Mouse (Mus musculus) hindbrain, embryonic 15.5 days (tissue): ENCODE results near the gene Pld2. TPM values are rescaled to one million over a fixed set of nuclear protein-coding genes. Genes with fewer than 3 reads are reported as not detected.

Experiments used
- ATAC-seq: fragments of 200-750 bp; cut with Nextera tagmentation; 2 replicates; pipeline ENCODE4 v1.8.0; 2017; ENCODE audit warnings: low read depth, moderate number of reproducible peaks, moderate TSS enrichment; ENCODE audit not compliant: low FRiP score
- H3K27ac ChIP-seq: fragments of 300-500 bp; sonication (generic); replicated peaks from 2 replicates; pipeline ENCODE4 v1.5.1; 2015; ENCODE audit warnings: mild to moderate bottlenecking, inconsistent platforms
- H3K27me3 ChIP-seq: fragments of 300-500 bp; sonication (generic); 2 replicates; pipeline ENCODE4 v1.6.1; 2015; ENCODE audit warnings: control low read depth, inconsistent platforms
- H3K36me3 ChIP-seq: fragments of 300-500 bp; sonication (generic); 2 replicates; pipeline ENCODE4 v1.6.1; 2015; ENCODE audit warnings: control low read depth, inconsistent platforms
- H3K4me1 ChIP-seq: fragments of 300-500 bp; sonication (generic); replicated peaks from 2 replicates; pipeline ENCODE4 v1.6.1; 2015; ENCODE audit warnings: control low read depth, inconsistent platforms
- H3K4me2 ChIP-seq: fragments of 300-500 bp; sonication (generic); 2 replicates; pipeline ENCODE4 v1.6.1; 2015; ENCODE audit warnings: moderate library complexity, mild to moderate bottlenecking, inconsistent platforms
- H3K4me3 ChIP-seq: fragments of 300-500 bp; sonication (generic); 2 replicates; pipeline ENCODE4 v1.5.1; 2015; ENCODE audit warnings: mild to moderate bottlenecking, inconsistent platforms
- H3K9ac ChIP-seq: fragments of 300-500 bp; sonication (generic); 2 replicates; pipeline ENCODE4 v1.6.1; 2015; ENCODE audit warnings: inconsistent platforms
- H3K9me3 ChIP-seq: fragments of 300-500 bp; sonication (generic); 2 replicates; pipeline ENCODE4 v1.6.1; 2016; ENCODE audit warnings: control low read depth, inconsistent platforms
- WGBS: fragments of 180-500 bp; shearing (Covaris S2); methylation state at CpG from one replicate; pipeline ENCODE4 v1.1.7; 2015; 5-methylcytosine and 5-hydroxymethylcytosine counted together
- polyA plus RNA-seq: library from polyadenylated mRNA; unstranded; fragments of >200 nt; fragmentation: Nextera tagmentation; extraction: Ambion mirVana; gene quantifications from 2 replicates; pipeline ENCODE4 v1.2.1, GENCODE M21; 2015

The Pld2 gene
- polyA plus RNA-seq, 1 experiment from 2014 or later = 20.4 TPM

- ATAC-seq = no peak
- WGBS = 76% methylated on average over 3 of the region's 3 CpGs
- no peaks in the 10 kb centered on the region for H3K27me3 ChIP-seq
- H3K36me3 ChIP-seq = no peaks in the 10 kb centered on the region
- H3K9me3 ChIP-seq = no peaks in the 10 kb centered on the region
- no peak overlapping the region for H3K9ac ChIP-seq
- H3K27ac ChIP-seq = no peak overlapping the region
- H3K4me1 ChIP-seq = peaks cover 56% of the 10 kb centered on the region
- H3K4me3 ChIP-seq = no peak overlapping the region
- H3K4me2 ChIP-seq = no peak overlapping the region
Observed at GRCm38 (mm10) chr11:70582196-70582595, 42.3 kb downstream of the Pld2 start.

GRCm38 (mm10) chr11:70583022-70583714, 43.3 kb downstream of the Pld2 start:
- no peak overlapping the region for H3K4me3 ChIP-seq
- H3K9me3 ChIP-seq = no peaks in the 10 kb centered on the region
- H3K4me1 ChIP-seq = peaks cover 47% of the 10 kb centered on the region
- no peak overlapping the region; the same call in 1 of the 2 replicates for H3K27ac ChIP-seq
- H3K36me3 ChIP-seq = no peaks in the 10 kb centered on the region
- no peaks in the 10 kb centered on the region for H3K27me3 ChIP-seq
- 73% methylated on average over 6 of the region's 6 CpGs for WGBS
- H3K9ac ChIP-seq = no peak overlapping the region
- H3K4me2 ChIP-seq = no peak overlapping the region
- no peak for ATAC-seq

- peaks cover 41% of the 10 kb centered on the region for H3K4me1 ChIP-seq
Observed at GRCm38 (mm10) chr11:70583775-70584174, 43.9 kb downstream of the Pld2 start.

GRCm38 (mm10) chr11:70585457-70585856, 45.6 kb downstream of the Pld2 start:
- Histone ChIP-seq H3K27me3 (no peaks in the 10 kb centered on the region), H3K4me2 (no peak overlapping the region), H3K4me3 (no peak overlapping the region), H3K9me3 (no peaks in the 10 kb centered on the region), H3K27ac (peak overlapping the region; percentile 39; the same call in 1 of the 2 replicates), H3K36me3 (no peaks in the 10 kb centered on the region), H3K9ac (no peak overlapping the region), H3K4me1 (peaks cover 34% of the 10 kb centered on the region)
- WGBS = 32% methylated on average over 7 of the region's 7 CpGs
- ATAC-seq = peak; percentile 59; the same call in 1 of the 2 replicates

More at GRCm38 (mm10) chr11:70583775-70584174, 43.9 kb downstream of the Pld2 start:
- H3K27me3 ChIP-seq = no peaks in the 10 kb centered on the region
- 91% methylated on average over 7 of the region's 7 CpGs for WGBS
- H3K36me3 ChIP-seq = no peaks in the 10 kb centered on the region
- no peak overlapping the region for H3K4me2 ChIP-seq
- no peak for ATAC-seq
- no peak overlapping the region for H3K27ac ChIP-seq
- no peak overlapping the region for H3K9ac ChIP-seq
- no peaks in the 10 kb centered on the region for H3K9me3 ChIP-seq
- H3K4me3 ChIP-seq = no peak overlapping the region

- no peak overlapping the region for H3K4me3 ChIP-seq
- H3K9me3 ChIP-seq = no peaks in the 10 kb centered on the region
- H3K4me1 ChIP-seq = peaks cover 34% of the 10 kb centered on the region
- H3K27me3 ChIP-seq = no peaks in the 10 kb centered on the region
- whole genome bisulfite sequencing = 89% methylated on average over 3 of the region's 3 CpGs
- no peaks in the 10 kb centered on the region for H3K36me3 ChIP-seq
- no peak for ATAC-seq
- H3K27ac ChIP-seq = no peak overlapping the region
- no peak overlapping the region for H3K9ac ChIP-seq
- H3K4me2 ChIP-seq = no peak overlapping the region
Observed at GRCm38 (mm10) chr11:70586261-70586660, 46.4 kb downstream of the Pld2 start.

- Histone ChIP-seq H3K4me2 (no peak overlapping the region), H3K27ac (no peak overlapping the region), H3K36me3 (no peaks in the 10 kb centered on the region), H3K9ac (no peak overlapping the region), H3K4me1 (peaks cover 33% of the 10 kb centered on the region), H3K9me3 (no peaks in the 10 kb centered on the region), H3K4me3 (no peak overlapping the region), H3K27me3 (no peaks in the 10 kb centered on the region)
- no peak for ATAC-seq
- 80% methylated on average over 5 of the region's 5 CpGs for WGBS
Observed at GRCm38 (mm10) chr11:70586954-70587353, 47.1 kb downstream of the Pld2 start.

GRCm38 (mm10) chr11:70591733-70592132, 51.9 kb downstream of the Pld2 start:
- no peak overlapping the region for H3K4me2 ChIP-seq
- no peak for ATAC-seq
- no peaks in the 10 kb centered on the region for H3K36me3 ChIP-seq
- H3K9ac ChIP-seq = no peak overlapping the region
- H3K27me3 ChIP-seq = no peaks in the 10 kb centered on the region
- H3K27ac ChIP-seq = no peak overlapping the region
- no peak overlapping the region for H3K4me3 ChIP-seq
- WGBS = 75% methylated on average over 1 of the region's 1 CpGs
- H3K4me1 ChIP-seq = no peaks in the 10 kb centered on the region; the same call in 1 of the 2 replicates
- no peaks in the 10 kb centered on the region for H3K9me3 ChIP-seq

- Histone ChIP-seq H3K4me3 (no peak overlapping the region), H3K4me1 (no peaks in the 10 kb centered on the region; the same call in 1 of the 2 replicates), H3K4me2 (no peak overlapping the region), H3K9me3 (no peaks in the 10 kb centered on the region), H3K27ac (no peak overlapping the region), H3K9ac (no peak overlapping the region), H3K36me3 (peaks cover 10% of the 10 kb centered on the region; the same call in 1 of the 2 replicates), H3K27me3 (no peaks in the 10 kb centered on the region)
- WGBS = 84% methylated on average over 15 of the region's 15 CpGs
- ATAC-seq = no peak
Observed at GRCm38 (mm10) chr11:70594253-70594989, 54.6 kb downstream of the Pld2 start.

GRCm38 (mm10) chr11:70595638-70596037, 55.8 kb downstream of the Pld2 start:
- no peak overlapping the region for H3K4me3 ChIP-seq
- H3K27ac ChIP-seq = peak overlapping the region; percentile 5; the same call in 1 of the 2 replicates
- no peak overlapping the region for H3K9ac ChIP-seq
- H3K4me2 ChIP-seq = no peak overlapping the region
- 80% methylated on average over 2 of the region's 2 CpGs for WGBS
- H3K9me3 ChIP-seq = no peaks in the 10 kb centered on the region
- H3K4me1 ChIP-seq = no peaks in the 10 kb centered on the region; the same call in 1 of the 2 replicates
- H3K27me3 ChIP-seq = no peaks in the 10 kb centered on the region
- ATAC-seq = no peak
- peaks cover 15% of the 10 kb centered on the region for H3K36me3 ChIP-seq

- 39% methylated on average over 4 of the region's 4 CpGs for WGBS
- no peak overlapping the region for H3K4me3 ChIP-seq
- H3K27me3 ChIP-seq = no peaks in the 10 kb centered on the region
- peak overlapping the region; percentile 5 for H3K27ac ChIP-seq
- no peaks in the 10 kb centered on the region; the same call in 1 of the 2 replicates for H3K4me1 ChIP-seq
- H3K9me3 ChIP-seq = no peaks in the 10 kb centered on the region
- H3K4me2 ChIP-seq = no peak overlapping the region
- peaks cover 15% of the 10 kb centered on the region for H3K36me3 ChIP-seq
- no peak overlapping the region for H3K9ac ChIP-seq
- no peak for ATAC-seq
Observed at GRCm38 (mm10) chr11:70596094-70596493, 56.2 kb downstream of the Pld2 start.

GRCm38 (mm10) chr11:70597301-70597700, 57.4 kb downstream of the Pld2 start:
- Histone ChIP-seq H3K9me3 (no peaks in the 10 kb centered on the region), H3K36me3 (peaks cover 21% of the 10 kb centered on the region), H3K4me3 (no peak overlapping the region), H3K27ac (no peak overlapping the region), H3K9ac (no peak overlapping the region), H3K4me2 (no peak overlapping the region), H3K4me1 (no peaks in the 10 kb centered on the region; the same call in 1 of the 2 replicates), H3K27me3 (no peaks in the 10 kb centered on the region)
- 85% methylated on average over 6 of the region's 6 CpGs for WGBS
- ATAC-seq = no peak

GRCm38 (mm10) chr11:70598451-70598953, 58.6 kb downstream of the Pld2 start:
- Histone ChIP-seq H3K4me3 (no peak overlapping the region), H3K4me2 (no peak overlapping the region), H3K36me3 (peaks cover 21% of the 10 kb centered on the region), H3K4me1 (no peaks in the 10 kb centered on the region; the same call in 1 of the 2 replicates), H3K27me3 (no peaks in the 10 kb centered on the region), H3K9ac (no peak overlapping the region), H3K27ac (no peak overlapping the region), H3K9me3 (no peaks in the 10 kb centered on the region)
- no peak for ATAC-seq
- 93% methylated on average over 9 of the region's 9 CpGs for WGBS
